Mouse (Mus musculus): ENCODE results near the gene Rab3il1. TPM values are rescaled to one million over a fixed set of nuclear protein-coding genes. Genes with fewer than 3 reads are reported as not detected.

Rab3il1 gene
- total RNA-seq, 2 experiments from 2014 or later: 10.4 to 12.1 TPM

GRCm38 (mm10) chr19:10055783-10056660 lies 54.6 kb downstream of the Rab3il1 start:
- no peak for DNase-seq
- intact Hi-C loops (cut with DNase I): no loop called here

GRCm38 (mm10) chr19:10056686-10057085 lies 55.2 kb downstream of the Rab3il1 start:
- DNase-seq: no peak
- intact Hi-C loops (cut with DNase I): no loop called here

- no peak for DNase-seq
- intact Hi-C loops (cut with DNase I): no loop called here
Observed at GRCm38 (mm10) chr19:10057486-10058351, 56.2 kb downstream of the Rab3il1 start.

- intact Hi-C loops (cut with DNase I): no loop called here
Observed at GRCm38 (mm10) chr19:10058352-10058825, 56.9 kb downstream of the Rab3il1 start.

GRCm38 (mm10) chr19:10058876-10059427 lies 57.5 kb downstream of the Rab3il1 start:
- intact Hi-C loops (cut with DNase I): no loop called here
- DNase-seq: no peak

More at GRCm38 (mm10) chr19:10058352-10058825, 56.9 kb downstream of the Rab3il1 start:
- DNase-seq: no peak

- intact Hi-C loops (cut with DNase I): no loop called here
- DNase-seq: peak in 1 of 2 experiments; percentile 56
Observed at GRCm38 (mm10) chr19:10059911-10060567, 58.6 kb downstream of the Rab3il1 start.

GRCm38 (mm10) chr19:10060783-10061590 lies 59.5 kb downstream of the Rab3il1 start:
- intact Hi-C loops (cut with DNase I): no loop called here
- no peak for DNase-seq

- no peak for DNase-seq
- intact Hi-C loops (cut with DNase I): no loop called here
Observed at GRCm38 (mm10) chr19:10061624-10062023, 60.2 kb downstream of the Rab3il1 start.

- intact Hi-C loops (cut with DNase I): no loop called here
- no peak for DNase-seq
Observed at GRCm38 (mm10) chr19:10062292-10062691, 60.8 kb downstream of the Rab3il1 start.

GRCm38 (mm10) chr19:10062862-10063261 lies 61.4 kb downstream of the Rab3il1 start:
- no peak for DNase-seq
- intact Hi-C loops (cut with DNase I): no loop called here

GRCm38 (mm10) chr19:10064173-10065012 lies 62.9 kb downstream of the Rab3il1 start:
- intact Hi-C loops (cut with DNase I): no loop called here
- no peak for DNase-seq

- no peak for DNase-seq
- intact Hi-C loops (cut with DNase I): no loop called here
Observed at GRCm38 (mm10) chr19:10065465-10066188, 64.2 kb downstream of the Rab3il1 start.

GRCm38 (mm10) chr19:10066189-10066500 lies 64.7 kb downstream of the Rab3il1 start:
- DNase-seq: no peak
- intact Hi-C loops (cut with DNase I): no loop called here

GRCm38 (mm10) chr19:10066502-10066901 lies 65.0 kb downstream of the Rab3il1 start:
- intact Hi-C loops (cut with DNase I): no loop called here
- no peak for DNase-seq

- no peak for DNase-seq
- intact Hi-C loops (cut with DNase I): no loop called here
Observed at GRCm38 (mm10) chr19:10067701-10068100, 66.2 kb downstream of the Rab3il1 start.

- DNase-seq: no peak
- intact Hi-C loops (cut with DNase I): no loop called here
Observed at GRCm38 (mm10) chr19:10070186-10070980, 68.9 kb downstream of the Rab3il1 start.

- intact Hi-C loops (cut with DNase I): no loop called here
- DNase-seq: no peak
Observed at GRCm38 (mm10) chr19:10071166-10071565, 69.7 kb downstream of the Rab3il1 start.

All from heart, postnatal 10 days (tissue).